Mouse (Mus musculus) spleen, adult 2 months (tissue): Measurements from ENCODE around the gene Ahcyl2. TPM values are rescaled to one million over a fixed set of nuclear protein-coding genes. Genes with fewer than 3 reads are reported as not detected.

Experiments
- DNase-seq, 2 experiments: peaks; one replicate each; pipeline versions ENCODE4 v3.0.0 to v3.0.0-alpha.2; 2012 to 2021; ENCODE audit warnings: low spot score in 2 of 2, low read depth in 1 of 2
- H3K27ac ChIP-seq: fragments of 200-500 bp; 2 replicates; pipeline ENCODE4 v1.5.1; 2012; ENCODE audit warnings: low read length, inconsistent platforms; ENCODE audit not compliant: insufficient read depth
- H3K27me3 ChIP-seq: fragments of 200-500 bp; 2 replicates; pipeline ENCODE4 v1.6.1; 2012; ENCODE audit warnings: mild to moderate bottlenecking, moderate library complexity, low read length, inconsistent platforms; ENCODE audit not compliant: control insufficient read depth, insufficient read depth
- H3K36me3 ChIP-seq: fragments of 200-500 bp; 2 replicates; pipeline ENCODE4 v1.6.1; 2012; ENCODE audit warnings: mild to moderate bottlenecking, low read length, inconsistent platforms; ENCODE audit not compliant: control insufficient read depth, insufficient read depth
- H3K4me1 ChIP-seq: fragments of 200-500 bp; 2 replicates; pipeline ENCODE4 v1.6.1; 2011; ENCODE audit warnings: inconsistent platforms; ENCODE audit not compliant: control insufficient read depth, insufficient read depth, insufficient read length
- H3K4me3 ChIP-seq: fragments of 200-500 bp; 2 replicates; pipeline ENCODE4 v1.5.1; 2011; ENCODE audit warnings: mild to moderate bottlenecking, inconsistent platforms; ENCODE audit not compliant: insufficient read depth, insufficient read length; ENCODE audit errors: extremely low read depth
- CTCF ChIP-seq: fragments of 200-500 bp; IDR thresholded peaks from 2 replicates; pipeline ENCODE4 v1.5.1; 2011; ENCODE audit warnings: mild to moderate bottlenecking, inconsistent platforms; ENCODE audit not compliant: insufficient read depth, insufficient read length, insufficient replicate concordance; ENCODE audit errors: extremely low read depth
- POLR2A ChIP-seq: fragments of 200-500 bp; IDR thresholded peaks from 2 replicates; pipeline ENCODE4 v1.6.1; 2011; ENCODE audit warnings: low read depth, low read length, inconsistent platforms
- WGBS: fragments of 180-500 bp; shearing (Covaris S2); methylation state at CpG from one replicate; pipeline ENCODE4 v1.1.7; 2018; 5-methylcytosine and 5-hydroxymethylcytosine counted together
- polyA plus RNA-seq: library from polyadenylated mRNA; depleted of rRNA; stranded (reverse); fragments of >200 nt; gene quantifications from 2 replicates; pipeline ENCODE4 v1.2.3, GENCODE M21; 2012

The Ahcyl2 gene
- polyA plus RNA-seq, 1 experiment = 9.4 TPM

GRCm38 (mm10) chr6:29768791-29769441, 1.1 kb downstream of the Ahcyl2 start:
- under 1% methylated on average over 48 of the region's 50 CpGs for WGBS
- peak in 1 of 2 experiments; percentile 35 for DNase-seq
- Histone ChIP-seq H3K27ac (peak overlapping the region; percentile 85), H3K4me1 (no peaks in the 10 kb centered on the region), H3K27me3 (no peaks in the 10 kb centered on the region; the same call in 1 of the 2 replicates), H3K36me3 (no peaks in the 10 kb centered on the region), H3K4me3 (peak overlapping the region; percentile 97)
- no peak for TF ChIP-seq CTCF
- no peak for TF ChIP-seq POLR2A

DNA sequence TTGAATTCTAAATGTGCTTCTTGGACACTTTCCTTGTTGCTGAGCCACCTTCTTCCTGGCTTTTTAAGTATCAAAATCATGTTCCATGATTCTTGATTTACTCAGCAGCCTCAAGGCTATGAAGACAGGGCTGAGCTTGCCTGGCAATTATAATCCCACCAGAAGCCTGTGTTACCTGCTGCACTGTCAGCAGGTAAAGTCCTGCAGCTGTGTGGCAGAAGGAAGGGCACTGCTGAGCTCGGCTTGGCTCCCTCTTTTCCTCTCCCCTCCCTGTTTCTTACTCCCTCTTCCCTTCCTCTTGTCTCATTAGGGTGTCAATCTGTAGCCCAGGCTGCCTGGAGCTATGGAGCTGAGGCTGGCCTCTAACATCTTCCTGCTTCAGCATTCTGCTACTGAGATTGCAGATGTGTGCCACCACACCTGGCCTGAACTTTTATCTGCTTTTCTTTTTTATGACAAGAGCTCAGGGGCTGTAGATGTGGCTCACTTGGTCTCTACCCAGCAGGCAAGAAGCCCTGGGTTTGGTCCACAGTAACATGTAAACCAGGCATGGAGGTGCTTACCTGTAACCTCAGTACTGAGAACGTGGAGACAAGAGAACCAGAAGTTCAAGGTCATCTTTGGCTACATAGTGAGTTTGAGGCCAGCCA, 3.0 kb downstream of the Ahcyl2 start:
- TF ChIP-seq CTCF (no peak), POLR2A (no peak)
- H3K27ac ChIP-seq = no peak overlapping the region
- H3K4me3 ChIP-seq = no peak overlapping the region
- no peak for DNase-seq
- H3K4me1 ChIP-seq = no peaks in the 10 kb centered on the region; the same call in 1 of the 2 replicates
- no peaks in the 10 kb centered on the region for H3K36me3 ChIP-seq
- 83% methylated on average over 2 of the region's 2 CpGs for WGBS
- H3K27me3 ChIP-seq = no peaks in the 10 kb centered on the region; the same call in 1 of the 2 replicates

- no peak for DNase-seq
- H3K27me3 ChIP-seq = no peaks in the 10 kb centered on the region; the same call in 1 of the 2 replicates
- TF ChIP-seq POLR2A (no peak), CTCF (no peak)
- no peaks in the 10 kb centered on the region for H3K36me3 ChIP-seq
- H3K4me3 ChIP-seq = no peak overlapping the region
- no peaks in the 10 kb centered on the region; the same call in 1 of the 2 replicates for H3K4me1 ChIP-seq
- WGBS = 95% methylated on average over 3 of the region's 3 CpGs
- H3K27ac ChIP-seq = no peak overlapping the region
These were observed 4.4 kb downstream of the Ahcyl2 start for GRCm38 (mm10) chr6:29772236-29772635.

DNA sequence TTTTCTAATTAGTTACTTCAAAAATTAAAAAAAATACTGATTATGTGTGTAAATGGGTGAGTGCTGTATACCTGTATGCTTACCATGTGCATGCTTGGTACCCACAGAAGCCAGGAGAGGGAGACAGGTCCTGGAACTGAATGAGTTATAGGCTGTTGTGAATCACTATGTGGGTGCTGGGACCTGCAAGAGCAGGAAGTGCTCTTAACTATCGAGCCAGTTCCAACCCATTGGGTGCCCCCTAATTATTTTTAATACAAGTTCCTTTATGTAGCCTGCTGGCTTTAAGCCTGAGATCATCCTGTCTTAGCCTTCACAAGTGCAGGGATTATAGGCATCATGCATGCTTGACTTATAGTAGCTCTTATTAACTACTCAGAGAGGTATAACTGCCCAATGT, 6.3 kb downstream of the Ahcyl2 start:
- Histone ChIP-seq H3K27ac (no peak overlapping the region), H3K27me3 (no peaks in the 10 kb centered on the region), H3K4me3 (no peak overlapping the region), H3K36me3 (no peaks in the 10 kb centered on the region), H3K4me1 (no peaks in the 10 kb centered on the region; the same call in 1 of the 2 replicates)
- 71% methylated on average over 1 of the region's 1 CpGs for WGBS
- DNase-seq = no peak
- TF ChIP-seq CTCF (no peak), POLR2A (no peak)

GRCm38 (mm10) chr6:29775609-29776008, 7.8 kb downstream of the Ahcyl2 start:
- no peak for DNase-seq
- Histone ChIP-seq H3K27ac (no peak overlapping the region), H3K4me3 (no peak overlapping the region), H3K27me3 (no peaks in the 10 kb centered on the region), H3K4me1 (no peaks in the 10 kb centered on the region; the same call in 1 of the 2 replicates), H3K36me3 (no peaks in the 10 kb centered on the region)
- TF ChIP-seq POLR2A = no peak
- no peak for TF ChIP-seq CTCF
- WGBS = 91% methylated on average over 1 of the region's 1 CpGs

DNA sequence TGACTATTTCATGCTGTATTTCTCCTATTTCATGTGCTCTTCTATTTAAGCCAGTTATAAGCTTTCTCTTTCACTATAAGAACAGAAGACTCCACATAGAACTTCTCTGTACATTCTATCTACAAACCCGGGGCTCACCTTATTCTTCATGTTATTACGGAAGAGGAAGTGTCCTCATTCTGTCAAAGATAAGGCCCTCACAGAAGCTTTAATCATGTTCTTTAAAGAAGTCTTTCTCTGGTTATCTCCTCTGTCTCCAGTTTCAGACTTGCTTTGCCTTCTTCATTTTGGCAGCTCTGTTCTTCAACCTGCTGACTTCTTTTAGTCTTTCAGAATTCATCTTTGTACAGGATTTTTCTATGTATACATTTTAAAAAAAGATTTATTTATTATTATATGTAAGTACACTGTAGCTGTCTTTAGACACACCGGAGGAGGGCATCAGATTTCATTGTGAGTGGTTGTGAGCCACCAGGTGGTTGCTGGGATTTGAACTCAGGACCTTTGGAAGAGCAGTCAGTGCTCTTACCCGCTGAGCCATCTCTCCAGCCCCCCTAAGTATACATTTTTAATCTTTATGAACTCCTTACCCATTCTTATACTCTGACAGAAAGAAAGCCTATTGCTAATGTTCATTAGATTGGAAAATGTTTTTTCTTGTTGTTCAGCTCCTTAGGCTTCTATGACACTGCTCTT, 8.9 kb downstream of the Ahcyl2 start:
- DNase-seq = no peak
- no peaks in the 10 kb centered on the region; the same call in 1 of the 2 replicates for H3K4me1 ChIP-seq
- 61% methylated on average over 4 of the region's 4 CpGs for WGBS
- TF ChIP-seq CTCF (no peak), POLR2A (no peak)
- H3K4me3 ChIP-seq = no peak overlapping the region
- H3K27ac ChIP-seq = no peak overlapping the region
- no peaks in the 10 kb centered on the region for H3K27me3 ChIP-seq
- H3K36me3 ChIP-seq = no peaks in the 10 kb centered on the region

DNA sequence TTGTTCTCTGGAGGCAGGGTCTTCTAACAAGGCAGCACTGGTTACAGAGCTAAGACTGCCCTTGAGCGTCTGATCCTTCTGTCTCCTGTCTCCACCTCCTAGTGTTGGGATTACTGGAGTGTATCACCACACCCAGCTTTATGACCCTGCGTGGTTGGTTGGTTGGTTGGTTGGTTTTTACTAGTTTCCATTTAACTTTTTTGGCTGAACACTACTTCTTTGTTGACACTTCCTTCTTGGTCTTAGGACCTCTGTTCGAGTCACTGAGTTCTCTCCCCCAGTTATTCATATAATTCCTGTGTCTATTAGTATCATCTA, 9.4 kb downstream of the Ahcyl2 start:
- DNase-seq = no peak
- H3K4me3 ChIP-seq = no peak overlapping the region
- no peak for TF ChIP-seq CTCF
- no peak for TF ChIP-seq POLR2A
- H3K4me1 ChIP-seq = no peaks in the 10 kb centered on the region; the same call in 1 of the 2 replicates
- H3K27ac ChIP-seq = no peak overlapping the region
- H3K36me3 ChIP-seq = no peaks in the 10 kb centered on the region
- no peaks in the 10 kb centered on the region for H3K27me3 ChIP-seq
- WGBS = 54% methylated on average over 3 of the region's 3 CpGs
